ENCODE assay signal across 8 mouse cellular contexts in genomic region chrX:134296301-134296700, GRCm38 (mm10). TPM values are rescaled to one million over a fixed set of nuclear protein-coding genes. Genes with fewer than 3 reads are reported as not detected.
DNase-seq lines count a peak whose midpoint lies in the region; ATAC-seq and TF ChIP-seq lines count a peak whose summit lies in the region.
"Had no signal": no experiment of that assay in that cellular context is flagged by ENCODE, and none has a peak within 500 bp of the region (broad histone marks: within the 10 kb centered on the region; RNA-seq: fewer than 3 reads in every experiment).

No protein-coding gene starts in this region.

- no peak for DNase-seq in spleen, adult 2 months (ENCODE audit: low read depth in 1 of 2, low spot score in 2 of 2)
- no peak for DNase-seq in spleen, adult 12 weeks (ENCODE audit: low spot score)
- no peak for DNase-seq in embryonic facial prominence, embryonic 11.5 days (ENCODE audit: low spot score)
- peak; percentile 25 for DNase-seq in heart, postnatal 4 days
- DNase-seq in kidney, postnatal 4 days: peak; percentile 25 to 35
- no peak for DNase-seq in spleen, postnatal 4 days (ENCODE audit: low spot score in 2 of 2)

- peak overlapping the region; percentile 27; the same call in 1 of the 2 replicates for H3K4me3 ChIP-seq in spleen, adult 2 months (ENCODE audit: extremely low read depth, insufficient read depth, insufficient read length)
- peak overlapping the region; percentile 42 for H3K4me3 ChIP-seq in embryonic facial prominence, embryonic 11.5 days (ENCODE audit: low read depth, low read length)
- peak overlapping the region; percentile 57 for H3K4me3 ChIP-seq in midbrain, embryonic 15.5 days

- peak overlapping the region; percentile 9; the same call in 1 of the 2 replicates for H3K27ac ChIP-seq in spleen, adult 2 months (ENCODE audit: insufficient read depth, low read length)
- no peak overlapping the region for H3K27ac ChIP-seq in embryonic facial prominence, embryonic 11.5 days (replicated peaks; ENCODE audit: low read depth, low read length)
- peak overlapping the region; percentile 85 for H3K27ac ChIP-seq in midbrain, embryonic 15.5 days
- H3K27ac ChIP-seq: liver, embryonic 14.5 days had no signal

- TF ChIP-seq CTCF in spleen, adult 2 months (IDR thresholded peaks at IDR 0.05; ENCODE audit: extremely low read depth, insufficient read depth, insufficient read length, insufficient replicate concordance): no peak

- ATAC-seq in embryonic facial prominence, embryonic 11.5 days (replicated peaks; ENCODE audit: insufficient number of reproducible peaks, low FRiP score, low TSS enrichment, low read depth): no peak
- peak; percentile 51 for ATAC-seq in midbrain, embryonic 15.5 days (replicated peaks)

- peak overlapping the region; percentile 61 for H3K4me2 ChIP-seq in embryonic facial prominence, embryonic 11.5 days (ENCODE audit: low read depth, low read length)
- peak overlapping the region; percentile 52 for H3K4me2 ChIP-seq in midbrain, embryonic 15.5 days

- no peaks in the 10 kb centered on the region for H3K36me3 ChIP-seq in spleen, adult 2 months (ENCODE audit: control insufficient read depth, insufficient read depth, low read length)
- no peaks in the 10 kb centered on the region for H3K36me3 ChIP-seq in embryonic facial prominence, embryonic 11.5 days (replicated peaks; ENCODE audit: control insufficient read depth, insufficient read depth, low read depth, low read length)
- H3K36me3 ChIP-seq in midbrain, embryonic 15.5 days (replicated peaks): no peaks in the 10 kb centered on the region

- H3K27me3 ChIP-seq in spleen, adult 2 months (ENCODE audit: control insufficient read depth, insufficient read depth, low read length): no peaks in the 10 kb centered on the region
- H3K27me3 ChIP-seq in embryonic facial prominence, embryonic 11.5 days (ENCODE audit: control insufficient read depth, insufficient read depth, low read length): 0 out of 2 replicates have a peak, but pooled peaks cover 3% of the 10 kb centered on the region
- H3K27me3 ChIP-seq in midbrain, embryonic 15.5 days (replicated peaks): no peaks in the 10 kb centered on the region; the same call in 1 of the 2 replicates

- peaks cover 3% of the 10 kb centered on the region; the same call in 1 of the 2 replicates for H3K4me1 ChIP-seq in spleen, adult 2 months (ENCODE audit: control insufficient read depth, insufficient read depth, insufficient read length)
- no peaks in the 10 kb centered on the region for H3K4me1 ChIP-seq in embryonic facial prominence, embryonic 11.5 days (ENCODE audit: control insufficient read depth, insufficient read depth, low read length)
- 0 out of 2 replicates have a peak, but pooled peaks cover 2% of the 10 kb centered on the region for H3K4me1 ChIP-seq in midbrain, embryonic 15.5 days

- 44% methylated on average over 9 of the region's 9 CpGs for WGBS in spleen, adult 2 months
- WGBS in embryonic facial prominence, embryonic 11.5 days: 26% methylated on average over 9 of the region's 9 CpGs
- WGBS in midbrain, embryonic 15.5 days: 37% methylated on average over 9 of the region's 9 CpGs

- no peaks in the 10 kb centered on the region for H3K9me3 ChIP-seq in embryonic facial prominence, embryonic 11.5 days (replicated peaks; ENCODE audit: control insufficient read depth, low read length)
- no peaks in the 10 kb centered on the region for H3K9me3 ChIP-seq in midbrain, embryonic 15.5 days

- H3K9ac ChIP-seq in embryonic facial prominence, embryonic 11.5 days (replicated peaks; ENCODE audit: low read length): peak overlapping the region; percentile 13; the same call in 1 of the 2 replicates
- peak overlapping the region; percentile 62 for H3K9ac ChIP-seq in midbrain, embryonic 15.5 days
- H3K9ac ChIP-seq: liver, embryonic 14.5 days had no signal

- no peak for TF ChIP-seq POLR2A in spleen, adult 2 months (IDR thresholded peaks at IDR 0.05; ENCODE audit: low read depth, low read length)

RNA-seq across cellular contexts. Expression of gene Tmem35a, which starts 1.3 kb away (rescaled TPM):
- polyA plus RNA-seq in spleen, adult 2 months (2012; rRNA removed): 3.4 and 5.7 TPM in 2 replicates
- 13.9 and 15.5 TPM in 2 replicates for polyA plus RNA-seq in embryonic facial prominence, embryonic 11.5 days (2014; fragmentation: Nextera tagmentation; extraction: Ambion mirVana)
- 10 to 100 TPM; 15.5 to 17.0 TPM for total RNA-seq in heart, postnatal 4 days (2021)
- polyA plus RNA-seq in midbrain, embryonic 15.5 days (2015; fragmentation: Nextera tagmentation; extraction: Ambion mirVana): 116 and 120 TPM in 2 replicates

RNA-seq across cellular contexts. Expression of gene Cenpi, which starts 11.6 kb away (rescaled TPM):
- polyA plus RNA-seq in spleen, adult 2 months (2012; rRNA removed): 0.53 and 0.76 TPM in 2 replicates
- 27.9 and 35.1 TPM in 2 replicates for polyA plus RNA-seq in embryonic facial prominence, embryonic 11.5 days (2014; fragmentation: Nextera tagmentation; extraction: Ambion mirVana)
- 10 to 100 TPM; 15.7 to 17.1 TPM for total RNA-seq in heart, postnatal 4 days (2021)
- polyA plus RNA-seq in midbrain, embryonic 15.5 days (2015; fragmentation: Nextera tagmentation; extraction: Ambion mirVana): 5.2 and 6.3 TPM in 2 replicates

RNA-seq across cellular contexts. Expression of gene Trmt2b, which starts 19.5 kb away (rescaled TPM):
- polyA plus RNA-seq in spleen, adult 2 months (2012; rRNA removed): 4.5 and 5.9 TPM in 2 replicates
- polyA plus RNA-seq in embryonic facial prominence, embryonic 11.5 days (2014; fragmentation: Nextera tagmentation; extraction: Ambion mirVana): 10.7 and 14.1 TPM in 2 replicates
- total RNA-seq in heart, postnatal 4 days (2021): 10 to 100 TPM; 43.0 to 51.6 TPM
- polyA plus RNA-seq in midbrain, embryonic 15.5 days (2015; fragmentation: Nextera tagmentation; extraction: Ambion mirVana): 4.8 and 5.5 TPM in 2 replicates

Comparison
In these comparisons a context has a peak if more than half of its experiments do, and no peak if none do; other contexts are left out.
1. DNase-seq: peak in heart, postnatal 4 days (single experiment) and kidney, postnatal 4 days (2 of 2); none in spleen, adult 2 months (0 of 2), spleen, adult 12 weeks (single experiment), embryonic facial prominence, embryonic 11.5 days (single experiment) and spleen, postnatal 4 days (0 of 2).
2. Peak in every context shown above with its lines, with median percentiles within 50 percentile points of each other: H3K4me3 ChIP-seq.